Mouse (Mus musculus): ENCODE measurements around the gene Sept6. TPM values are rescaled to one million over a fixed set of nuclear protein-coding genes. Genes with fewer than 3 reads are reported as not detected.
"Not testable (repeated sequence)": the region's sequence is repeated elsewhere in the genome, so short reads cannot be mapped to it uniquely, and the experiment has no call there.

Sept6 gene
- total RNA-seq, 2 experiments from 2014 or later: 44.5 to 47.9 TPM

DNA sequence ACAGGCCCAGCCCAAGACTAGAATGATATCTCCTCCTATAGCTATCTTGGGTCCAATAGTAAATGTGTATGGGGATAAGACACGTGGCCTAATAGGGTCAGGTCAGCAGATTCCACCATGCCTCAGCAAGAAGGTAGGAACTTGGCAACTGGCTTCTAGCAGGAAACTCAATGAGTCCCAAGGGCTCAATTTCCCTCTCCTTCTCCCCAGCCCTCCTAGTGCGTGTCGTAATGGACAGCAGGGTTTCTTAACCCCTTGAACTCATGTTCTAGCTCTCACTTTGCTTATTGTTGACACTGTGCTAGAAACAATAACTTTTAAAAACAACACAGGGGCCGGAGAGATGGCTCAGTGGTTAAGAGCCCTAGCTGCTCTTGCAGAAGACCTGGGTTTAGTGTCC is 22.1 kb downstream of the Sept6 start:
- DNase-seq: no peak

DNA sequence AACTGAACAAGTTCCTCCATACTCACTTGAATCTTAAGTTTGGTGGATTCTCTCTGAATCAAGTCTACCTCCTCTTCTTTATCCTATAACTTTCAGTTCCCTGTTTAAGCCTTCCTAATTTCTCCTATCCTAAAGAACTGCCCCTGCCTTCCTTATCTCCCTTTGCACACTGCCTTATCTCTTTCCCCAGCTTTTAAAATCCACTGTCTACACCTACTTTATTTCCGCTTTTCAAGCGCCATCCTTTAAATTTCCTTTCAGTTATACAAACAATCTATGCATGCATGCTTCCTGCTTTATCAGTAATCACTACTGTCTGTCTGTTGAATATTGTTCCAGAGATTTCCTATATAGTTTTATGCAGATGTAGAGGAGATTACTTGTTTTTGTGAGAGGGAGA is 34.9 kb downstream of the Sept6 start:
- DNase-seq: no peak

DNA sequence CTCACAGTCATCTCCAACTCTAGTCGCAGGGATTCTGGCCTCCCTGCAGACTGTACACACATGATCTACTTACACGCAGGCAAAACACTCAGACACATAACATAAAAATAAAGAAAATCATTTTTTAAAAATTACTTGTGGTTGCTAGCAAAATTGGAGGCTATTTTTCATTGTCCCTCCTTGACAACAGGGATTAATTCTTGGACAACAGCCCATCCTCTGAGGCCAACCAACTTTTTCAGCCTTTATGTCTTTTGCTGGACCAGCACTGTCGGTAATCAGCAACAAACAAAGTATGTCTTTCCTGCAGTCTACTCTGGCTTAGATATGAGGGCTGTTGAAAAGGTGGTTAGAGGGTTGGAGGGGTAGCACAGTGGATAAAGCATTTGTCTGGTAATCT is 50.5 kb downstream of the Sept6 start:
- DNase-seq: no peak

DNA sequence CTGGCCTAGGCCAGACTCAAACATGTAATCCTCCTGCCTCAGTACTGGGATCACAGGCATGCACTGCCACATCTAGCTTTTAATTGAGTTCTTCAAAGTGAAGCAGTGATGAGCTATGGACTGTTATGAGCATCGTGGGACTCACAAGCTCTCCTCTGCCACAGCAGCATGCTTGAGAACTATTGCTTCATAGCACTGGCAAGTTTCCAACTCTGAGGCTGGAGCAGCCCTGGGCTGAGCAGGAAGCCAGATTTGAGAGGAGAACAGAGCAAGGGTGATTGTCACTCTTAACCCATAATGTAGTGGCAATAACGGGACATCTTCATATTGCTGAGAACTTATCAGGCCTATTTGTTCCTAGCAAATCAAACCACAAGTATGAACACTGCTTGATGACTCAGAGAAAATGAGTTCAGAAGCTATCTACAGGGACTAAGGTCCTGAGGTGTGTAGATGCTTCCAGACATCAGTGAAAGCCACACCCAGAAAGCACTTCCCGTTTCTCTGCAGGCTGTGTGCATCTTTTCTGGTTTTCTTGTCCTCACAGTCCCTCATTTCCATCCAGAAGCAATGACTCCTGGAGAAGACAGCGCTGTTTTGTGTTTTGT is 51.7 kb downstream of the Sept6 start:
- peak; percentile 60 for DNase-seq

DNA sequence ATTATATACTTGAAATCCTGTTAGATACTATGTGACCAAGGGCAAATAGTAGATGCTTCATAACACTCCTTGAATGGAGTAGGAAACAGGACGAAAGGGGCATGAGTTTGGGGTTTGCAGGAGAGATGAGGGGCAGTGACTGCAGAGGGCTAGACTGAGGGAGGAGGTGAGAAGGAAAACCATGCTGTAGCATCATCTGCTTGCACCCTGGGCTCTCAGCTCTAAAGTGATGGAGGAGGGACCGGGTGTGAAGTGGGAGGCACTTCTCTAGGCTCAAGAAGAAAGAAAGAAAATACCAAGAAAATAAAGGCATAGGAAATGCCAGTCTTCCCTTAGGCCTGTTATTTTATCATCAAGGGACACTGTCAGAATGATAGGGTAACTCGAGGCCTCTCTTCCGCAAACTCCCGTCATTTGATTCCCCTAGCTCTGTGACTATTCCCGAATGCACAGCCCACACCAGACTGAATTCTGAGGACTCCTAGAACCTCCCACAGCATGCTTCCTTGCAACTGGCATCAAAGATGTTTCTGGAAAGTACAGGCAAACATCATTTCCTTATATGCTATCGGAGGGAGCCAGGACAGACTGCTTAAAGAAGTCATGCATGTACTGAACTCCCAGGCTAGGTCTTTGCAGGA is 56.1 kb downstream of the Sept6 start:
- no peak for DNase-seq

DNA sequence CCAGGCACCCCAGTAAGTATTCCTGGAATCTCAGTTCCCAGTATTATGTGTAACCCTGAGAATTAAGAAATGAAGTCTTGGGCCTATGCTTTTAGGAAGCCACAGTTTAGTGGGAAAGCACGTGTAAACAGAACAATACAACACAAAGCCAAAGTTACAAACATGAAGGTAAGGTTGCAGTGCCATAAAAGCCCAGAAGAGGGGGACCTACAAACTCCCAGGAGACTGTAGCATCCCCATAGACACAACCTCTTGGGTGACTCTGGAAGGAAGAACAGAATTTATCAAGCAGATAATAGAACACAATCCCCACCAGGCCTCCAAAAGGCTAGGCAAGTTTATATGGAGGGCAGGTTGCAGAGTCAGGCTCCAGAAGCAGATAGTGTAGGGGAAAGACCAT is 61.0 kb downstream of the Sept6 start:
- DNase-seq: no peak

DNA sequence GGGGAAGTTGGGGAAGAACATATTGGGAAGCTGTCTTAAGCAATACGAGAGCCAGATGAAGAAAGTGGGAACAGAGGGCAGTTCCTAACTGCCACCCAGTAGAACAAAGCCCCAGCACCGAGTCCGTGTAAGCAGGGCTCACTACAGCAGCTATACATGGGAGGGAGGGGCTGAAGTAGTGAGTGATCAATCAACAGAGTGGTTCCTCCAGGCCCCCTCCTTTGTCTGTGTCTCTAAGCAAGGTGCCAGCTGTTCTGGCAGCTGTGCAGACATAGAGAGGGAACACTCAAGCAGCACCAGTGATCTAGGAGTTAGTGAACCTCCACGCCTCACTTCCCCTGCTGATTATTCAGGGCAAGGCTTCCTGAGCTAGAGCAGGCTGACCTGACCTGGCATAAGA is 61.9 kb downstream of the Sept6 start:
- no peak for DNase-seq

DNA sequence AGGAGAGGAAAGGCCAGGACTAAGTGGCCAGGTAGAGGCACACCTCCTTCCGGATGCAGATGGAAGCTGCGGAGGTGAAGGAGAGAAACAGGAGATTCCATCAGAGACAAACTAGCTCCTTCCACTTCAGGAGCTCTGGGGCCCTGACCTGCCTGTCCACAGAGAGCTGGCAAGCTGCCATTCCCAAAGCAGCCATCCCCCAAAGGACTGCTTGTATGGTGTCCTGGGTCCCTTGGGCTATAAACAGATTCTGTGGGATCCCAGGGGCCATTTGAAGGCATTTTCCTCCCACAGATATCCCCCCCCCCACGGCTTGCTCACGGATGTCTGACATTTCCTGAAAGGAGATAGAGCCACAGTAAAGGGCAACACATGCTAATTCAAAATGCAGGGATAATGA is 62.8 kb downstream of the Sept6 start:
- DNase-seq: no peak

DNA sequence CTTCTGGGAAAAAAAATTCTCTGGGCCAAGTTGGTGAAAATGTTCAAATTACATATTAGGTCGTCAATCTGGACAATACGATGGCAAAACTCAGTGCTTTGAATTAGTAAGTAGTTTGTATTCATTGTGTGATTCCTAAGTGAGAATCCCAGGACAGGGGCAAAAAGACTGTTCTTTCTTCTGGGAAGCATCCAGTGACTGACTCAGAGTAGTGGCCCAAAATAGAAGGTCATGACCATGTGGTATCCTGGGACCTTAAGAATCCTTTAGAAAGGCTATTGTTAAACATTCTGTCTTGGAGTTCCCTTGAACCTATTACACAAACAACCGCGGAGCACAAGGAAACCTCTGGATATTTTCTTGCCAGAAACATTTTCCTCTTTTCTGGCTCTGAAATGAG is 70.2 kb downstream of the Sept6 start:
- no peak for DNase-seq

DNA sequence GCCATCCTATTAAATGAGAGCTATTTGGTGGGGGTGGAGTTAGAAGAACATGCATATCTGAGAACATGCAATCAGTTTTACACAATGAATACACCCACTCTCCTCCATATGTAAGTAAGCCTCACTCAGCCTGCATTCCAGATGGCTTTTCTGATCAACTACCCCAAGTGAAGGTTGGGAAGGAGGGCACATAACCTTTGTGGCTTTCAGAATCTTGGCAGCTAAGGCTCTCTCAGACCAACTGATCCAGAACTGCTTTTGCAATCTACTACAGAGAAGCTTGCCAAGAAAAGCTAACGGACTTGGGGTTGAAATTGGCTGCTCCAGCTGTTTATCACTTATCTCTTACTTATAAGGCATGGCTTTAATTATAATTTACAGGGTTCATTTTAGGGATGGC is 73.8 kb downstream of the Sept6 start:
- DNase-seq: no peak

DNA sequence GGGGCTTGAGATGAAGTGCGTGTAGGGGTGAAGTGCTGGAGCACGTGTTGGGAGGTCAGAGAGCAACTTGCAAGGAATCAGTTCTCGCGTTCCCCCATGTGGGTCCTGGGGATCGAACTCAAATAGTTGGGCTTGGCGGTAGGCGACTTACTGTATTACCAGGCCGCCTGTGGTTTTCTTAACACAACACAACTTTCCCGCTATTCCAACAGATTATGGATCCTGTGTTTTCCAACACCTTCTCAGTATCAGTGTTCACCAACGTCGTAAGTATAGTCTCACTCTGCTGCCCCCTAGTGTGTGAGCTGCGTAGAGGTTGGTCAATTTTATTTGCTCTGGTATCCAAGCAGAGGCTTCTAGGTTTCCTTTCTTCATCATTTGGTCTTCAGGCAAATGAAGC is 80.3 kb downstream of the Sept6 start:
- peak; percentile 59 for DNase-seq

DNA sequence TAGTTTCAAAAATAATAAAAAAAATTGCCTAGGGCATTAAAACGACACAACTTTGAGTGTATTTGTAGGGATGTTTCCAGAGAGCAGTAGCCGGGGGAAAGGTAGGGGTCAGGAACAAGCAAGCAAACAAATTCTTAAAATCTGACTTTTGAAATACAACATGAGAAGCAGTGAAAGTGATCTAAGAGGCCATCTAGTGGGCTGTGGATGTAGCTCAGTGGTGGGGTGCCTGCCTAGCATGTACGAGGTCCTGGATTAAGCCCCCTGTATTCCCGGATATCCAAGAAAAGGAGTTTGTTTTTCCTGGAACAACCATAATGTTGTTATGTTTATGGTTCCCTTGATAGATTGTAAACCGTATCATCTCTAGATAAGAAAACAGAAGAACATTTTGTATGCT is 85.1 kb downstream of the Sept6 start:
- DNase-seq: no peak

DNA sequence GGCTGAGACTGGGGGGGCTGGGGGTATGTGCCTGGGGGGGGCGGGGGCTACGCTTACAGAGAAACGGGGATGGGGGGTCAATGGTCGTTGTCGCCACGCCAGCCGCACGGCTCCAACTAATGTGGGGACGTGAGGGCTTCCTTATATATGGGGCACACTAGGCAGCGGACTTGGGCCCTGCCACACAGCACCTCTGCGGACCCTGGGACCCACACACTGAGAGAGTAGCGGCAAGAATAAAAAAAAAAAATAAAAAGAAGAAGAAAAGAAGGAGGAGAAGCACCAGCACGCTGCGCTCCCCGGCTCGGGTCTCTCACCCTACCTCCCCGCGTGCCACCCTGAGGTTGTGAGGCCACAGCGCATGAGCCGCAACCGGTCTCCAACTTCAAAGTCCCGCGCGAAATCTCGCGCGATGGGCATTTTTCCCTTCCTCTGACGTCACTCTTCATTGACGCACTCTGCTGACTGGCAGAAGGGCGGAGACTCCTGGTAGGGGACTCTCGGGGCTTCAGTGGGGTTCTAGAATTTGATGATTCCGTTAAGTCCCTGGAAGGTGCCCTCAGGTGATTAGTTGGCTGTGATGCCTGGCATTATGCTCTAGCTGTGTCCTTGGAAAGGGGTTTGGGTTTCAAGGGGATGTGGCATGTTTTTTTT is 88.4 kb downstream of the Sept6 start:
- DNase-seq: peak; percentile 93

DNA sequence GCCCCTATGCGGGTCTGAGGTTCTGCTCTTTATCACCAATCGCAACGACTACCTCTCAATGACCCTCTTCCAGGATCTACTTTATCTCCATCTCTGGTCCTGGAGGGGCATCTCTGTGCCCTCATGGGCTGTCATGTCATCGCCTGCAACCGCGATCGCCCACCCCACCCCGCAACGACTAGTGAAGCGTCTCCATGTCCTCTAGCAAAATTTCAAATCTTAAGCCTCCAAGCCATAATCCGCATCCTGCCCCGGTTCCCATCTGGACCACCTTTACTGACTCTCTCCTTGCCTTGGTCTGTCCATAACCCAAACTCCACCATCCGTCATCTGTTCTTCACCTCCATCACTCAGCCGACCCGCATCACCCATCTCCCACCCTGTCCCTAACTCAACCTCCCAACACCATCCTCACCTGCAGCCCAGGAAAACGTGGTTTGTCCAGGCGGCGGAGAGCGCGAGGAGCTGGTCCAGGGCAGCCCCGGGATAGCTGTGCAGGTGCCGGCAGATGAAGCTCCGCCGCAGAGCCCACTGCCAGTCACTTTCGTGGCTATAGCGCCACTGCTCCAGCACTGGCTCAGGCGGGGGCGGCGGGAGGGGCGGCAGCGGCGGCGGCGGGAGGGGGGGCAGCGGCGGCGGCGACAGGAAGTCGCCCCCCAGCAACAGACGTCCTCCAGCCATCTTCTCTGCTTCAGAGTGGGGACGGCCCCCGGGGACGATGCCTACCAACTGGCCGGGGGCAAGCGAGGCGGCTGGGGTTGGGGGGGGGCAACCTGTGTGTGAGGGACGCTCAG is 89.1 kb downstream of the Sept6 start, which contains the start of gene Nkrf:
Gene Nkrf (minus strand): TSS at position 579 of the 794 bp plus-strand sequence.
- DNase-seq: peak; percentile 26

DNA sequence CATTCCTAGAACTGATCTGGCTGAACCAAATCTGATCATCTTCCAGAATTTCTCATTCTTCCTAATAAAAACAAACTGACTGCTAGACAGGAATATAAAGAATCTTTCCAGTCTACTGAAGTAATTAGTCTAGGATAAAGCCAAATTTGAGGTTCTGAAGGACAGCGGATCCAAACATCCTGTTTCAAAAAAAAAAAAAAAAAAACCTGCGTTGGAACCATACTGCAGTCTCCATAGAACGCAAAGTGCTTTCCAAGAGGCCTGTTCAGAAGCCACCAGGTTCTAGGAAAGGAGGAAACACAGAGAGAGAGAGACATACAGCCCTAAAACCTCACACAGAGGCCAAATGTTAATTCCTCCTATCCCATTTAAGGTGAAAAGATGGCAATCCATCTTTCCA is 89.9 kb downstream of the Sept6 start:
- DNase-seq: no peak

DNA sequence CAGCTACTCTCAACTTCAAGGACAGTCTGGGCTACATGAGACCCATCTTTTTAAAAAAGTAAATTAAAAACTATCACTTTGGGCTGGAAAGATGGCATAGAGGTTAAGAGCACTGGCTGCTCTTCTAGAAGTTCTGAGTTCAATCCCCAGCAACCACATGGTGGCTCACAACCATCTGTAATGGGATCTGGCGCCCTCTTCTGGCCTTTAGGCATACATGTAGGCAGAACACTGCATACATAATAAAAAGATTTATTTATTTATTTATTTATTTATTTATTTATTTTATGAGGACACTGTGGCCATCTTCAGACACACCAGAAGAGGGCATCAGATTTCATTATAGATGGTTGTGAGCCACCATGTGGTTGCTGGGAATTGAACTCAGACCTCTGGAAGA is 92.7 kb downstream of the Sept6 start:
- not testable (repeated sequence) for DNase-seq

DNA sequence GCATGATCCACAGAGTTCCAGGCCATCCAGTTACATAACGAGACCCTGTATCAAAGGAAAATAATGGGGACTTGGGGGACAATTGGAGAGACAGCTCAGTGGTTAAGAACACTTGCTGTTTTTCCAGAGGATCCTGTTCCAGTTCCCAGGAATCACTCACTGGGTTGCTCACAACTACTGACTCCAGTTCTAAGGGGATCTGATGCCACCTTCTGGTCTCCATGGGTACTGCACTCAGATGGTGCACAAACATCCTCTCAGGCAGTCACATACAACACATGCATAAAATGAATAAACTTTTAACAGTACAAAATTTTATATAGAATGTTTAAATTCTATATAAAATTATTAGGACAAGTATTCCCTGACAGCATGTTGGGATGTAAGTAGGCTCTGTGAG is 106.9 kb downstream of the Sept6 start:
- peak; percentile 25 for DNase-seq

DNA sequence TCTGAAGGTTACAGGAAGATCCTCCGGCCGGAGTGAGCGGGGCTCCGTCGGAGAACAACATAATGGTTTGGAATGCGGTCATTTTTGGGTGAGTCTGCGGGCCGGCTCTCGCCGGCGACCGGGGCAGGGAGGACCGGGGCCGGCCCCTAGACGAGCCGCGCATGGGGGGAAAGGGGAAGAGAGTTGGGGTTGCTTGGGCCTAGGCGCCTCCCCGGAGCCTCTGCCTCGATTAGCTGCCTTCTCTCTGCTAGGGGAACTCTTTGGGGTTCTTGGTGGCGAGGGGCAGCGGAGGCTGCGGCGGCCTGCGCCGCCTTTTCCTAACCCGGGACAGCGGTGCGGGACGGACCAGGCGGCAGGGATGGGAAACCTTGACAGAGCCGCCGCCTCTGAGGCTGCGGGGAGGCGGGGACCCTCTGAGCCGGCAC is 116.9 kb downstream of the Sept6 start:
- DNase-seq: no peak

DNA sequence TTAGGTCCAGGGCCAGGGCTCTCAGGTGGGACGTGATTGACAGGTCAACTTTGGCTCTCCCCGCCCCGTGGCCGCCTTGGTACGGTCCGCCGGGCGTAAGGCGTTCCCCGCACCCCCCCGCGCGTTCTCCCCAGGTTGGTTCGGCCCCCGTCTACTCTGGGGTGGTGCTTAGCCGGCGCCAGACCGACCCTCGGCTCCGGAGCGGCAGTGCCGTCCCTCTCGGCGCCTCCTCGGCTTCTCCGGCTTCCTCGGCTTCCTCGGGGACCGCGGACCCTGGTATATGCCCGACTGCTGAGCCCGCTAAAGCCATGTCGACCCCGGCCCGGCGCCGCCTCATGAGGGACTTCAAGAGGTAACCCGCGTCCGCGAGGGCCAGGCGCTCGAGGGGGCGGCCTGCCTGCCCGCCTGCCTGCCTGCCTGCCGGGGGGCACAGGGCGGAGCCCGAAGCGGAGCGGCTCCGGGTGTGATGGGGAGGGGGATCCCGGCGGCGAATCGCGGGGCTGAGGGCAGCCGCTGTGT is 117.4 kb downstream of the Sept6 start:
- DNase-seq: peak; percentile 91

DNA sequence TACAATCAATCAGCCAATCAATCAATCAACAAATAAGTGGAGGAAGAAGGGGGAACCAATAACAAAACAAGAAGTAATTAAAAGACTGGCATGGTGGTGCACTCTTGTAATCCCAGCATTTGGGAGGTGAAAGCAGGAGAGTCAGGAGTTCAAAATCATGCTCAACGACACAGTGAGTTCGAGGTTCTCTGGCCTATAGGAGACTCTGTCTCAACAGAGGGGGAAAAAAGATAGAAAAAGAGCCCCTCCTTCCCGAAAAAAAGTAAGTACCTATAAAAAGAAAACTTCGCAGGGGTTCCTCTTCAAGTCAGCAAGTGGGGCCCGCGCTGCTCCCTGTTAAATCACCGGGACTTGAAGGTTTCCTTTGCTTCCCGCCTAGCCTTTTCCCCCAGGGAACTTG is 117.8 kb downstream of the Sept6 start, which contains the start of the genes Ube2a and C330007P06Rik:
Gene Ube2a (plus strand): TSS at position 136 of the 400 bp plus-strand sequence.
Gene C330007P06Rik (minus strand): TSS at position 347 of the 400 bp plus-strand sequence.
- DNase-seq: no peak

DNA sequence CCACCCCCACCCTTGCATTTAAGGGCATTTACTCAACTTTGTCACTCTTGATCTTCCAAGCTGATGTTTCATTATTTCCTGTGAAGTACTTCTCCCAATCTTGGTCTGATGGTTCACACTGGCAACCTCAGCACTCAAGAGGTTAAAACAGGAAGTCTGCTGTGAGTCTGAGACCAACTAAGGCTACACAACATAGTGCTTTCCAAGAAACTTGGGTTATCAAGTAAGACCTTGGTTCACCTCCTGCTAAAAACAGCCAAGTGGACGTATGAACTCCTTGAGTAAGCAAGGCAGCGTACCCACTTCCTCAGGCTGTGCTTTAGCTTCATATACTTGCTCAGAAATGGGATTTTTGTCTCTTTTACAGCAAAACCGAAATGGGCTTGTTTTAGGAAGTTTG is 121.2 kb downstream of the Sept6 start:
- DNase-seq: no peak

DNA sequence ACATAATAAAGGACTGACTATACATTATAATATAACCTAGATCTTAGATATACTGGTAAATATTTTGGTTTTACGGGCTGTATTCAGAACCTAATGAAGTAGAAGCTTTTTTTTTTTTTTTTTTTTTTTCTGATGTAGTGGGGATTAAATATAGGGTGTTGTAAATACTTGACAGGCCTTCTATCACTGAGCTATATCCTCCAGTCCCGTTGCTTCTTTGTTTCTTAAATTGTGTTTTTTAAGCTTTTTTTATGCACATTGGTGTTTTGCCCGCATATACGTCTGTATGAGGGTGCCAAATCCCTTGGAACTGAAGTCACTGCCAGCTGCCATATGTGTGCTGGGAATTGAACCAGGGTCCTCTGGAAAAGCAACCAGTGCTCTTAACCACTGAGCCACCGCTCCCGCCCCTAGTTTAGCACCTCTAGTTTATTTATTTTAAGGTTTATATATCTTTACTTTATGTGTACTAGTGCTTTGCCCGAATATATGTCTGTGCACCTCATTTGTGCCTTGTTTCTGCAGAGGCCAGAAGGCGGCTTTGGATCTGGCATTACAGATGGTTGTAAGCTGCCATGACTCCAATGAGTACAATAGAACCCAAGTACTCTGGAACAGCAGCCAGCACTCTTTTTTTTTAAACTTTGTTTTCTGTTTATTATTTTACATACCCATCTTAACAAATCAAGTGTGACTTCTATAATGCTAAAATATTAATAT is 126.8 kb downstream of the Sept6 start:
- DNase-seq: no peak

All from heart, postnatal 4 days (tissue).